Mouse (Mus musculus) heart, postnatal 36 days (tissue): ENCODE data around the gene Zbtb9. TPM values are rescaled to one million over a fixed set of nuclear protein-coding genes. Genes with fewer than 3 reads are reported as not detected.

Experiments used
- DNase-seq, 2 experiments: peaks; one replicate each; pipeline ENCODE4 v3.0.0; 2021 to 2022
- intact Hi-C: fragments of 180-260 bp; cut with DNase I; formaldehyde crosslinking; loops from one replicate; pipeline ENCODE4 v1.15.1; 2025
- total RNA-seq, 2 experiments: library from RNA; stranded (reverse); gene quantifications; 2 replicates each; pipeline ENCODE4 v1.2.3; 2021

Zbtb9 gene
- total RNA-seq, 2 experiments from 2014 or later: 2.1 to 2.6 TPM

GRCm38 (mm10) chr17:26946567-26946966 lies 26.4 kb upstream of the Zbtb9 start:
- peak; percentile 76 to 80 for DNase-seq
- intact Hi-C loops: loop anchor here (2.0 kb wide), 1 partner anchor 30 kb away; the partner anchor contains the start of gene Kifc5b

GRCm38 (mm10) chr17:26947231-26948100 lies 25.5 kb upstream of the Zbtb9 start:
- DNase-seq: no peak
- intact Hi-C loops: loop anchor here (2.0 kb wide), 1 partner anchor 31 kb away; the partner anchor contains the start of gene Kifc5b

- intact Hi-C loops: no loop called here
- DNase-seq: peak; percentile 57 to 68
Measured at GRCm38 (mm10) chr17:26948316-26949050, 24.5 kb upstream of the Zbtb9 start.

DNA sequence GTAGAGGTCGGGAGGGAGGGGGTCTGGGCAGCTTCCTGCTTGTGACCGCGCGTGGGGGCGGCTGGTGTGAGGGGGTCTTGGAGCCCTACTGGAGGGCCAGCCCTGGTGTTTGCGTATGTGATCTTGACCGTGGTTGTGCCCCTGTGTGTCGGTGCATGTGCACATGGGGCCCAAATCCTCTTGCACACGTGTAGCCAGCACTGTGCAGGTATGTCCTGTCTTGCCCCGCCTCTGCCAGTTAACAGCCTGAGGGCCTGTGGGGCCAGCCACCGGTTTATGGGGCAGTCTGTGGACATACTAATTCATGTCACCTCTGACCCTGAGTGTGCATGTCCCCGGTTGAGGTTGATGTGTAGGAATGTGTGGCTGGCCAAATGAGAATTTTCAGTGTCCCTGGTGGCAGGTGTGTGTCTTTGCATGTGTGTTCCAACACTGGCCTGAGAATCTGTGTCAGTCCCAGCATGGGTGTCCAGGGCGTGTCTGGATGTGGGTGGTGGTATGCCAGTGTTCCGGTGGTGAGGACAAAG lies 23.9 kb upstream of the Zbtb9 start:
- intact Hi-C loops: no loop called here
- DNase-seq: no peak

GRCm38 (mm10) chr17:26949866-26950265 lies 23.1 kb upstream of the Zbtb9 start:
- no peak for DNase-seq
- intact Hi-C loops: no loop called here

- DNase-seq: no peak
- intact Hi-C loops: no loop called here
Measured at GRCm38 (mm10) chr17:26950560-26951288, 22.2 kb upstream of the Zbtb9 start.

DNA sequence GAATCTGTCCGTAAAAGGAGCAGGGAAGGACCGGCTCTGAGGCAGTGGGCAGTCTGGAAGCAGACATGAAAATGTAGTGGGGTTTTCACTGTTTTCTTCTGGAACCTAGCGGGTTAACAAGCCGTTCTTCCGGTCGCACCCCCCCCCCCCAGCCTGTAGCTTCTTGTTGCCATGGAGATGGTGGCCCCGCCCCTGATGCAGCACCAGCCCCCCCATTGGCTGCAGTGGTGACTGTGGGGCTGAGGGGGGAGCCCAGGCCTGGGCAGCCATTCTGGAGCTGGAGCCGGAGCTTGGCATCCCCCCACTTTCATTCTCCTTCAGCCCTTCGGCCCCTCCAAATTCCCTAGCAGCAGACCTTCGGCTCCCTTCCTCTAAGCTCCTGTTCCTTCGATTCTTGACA lies 21.6 kb upstream of the Zbtb9 start:
- peak; percentile 61 to 71 for DNase-seq
- intact Hi-C loops: no loop called here

DNA sequence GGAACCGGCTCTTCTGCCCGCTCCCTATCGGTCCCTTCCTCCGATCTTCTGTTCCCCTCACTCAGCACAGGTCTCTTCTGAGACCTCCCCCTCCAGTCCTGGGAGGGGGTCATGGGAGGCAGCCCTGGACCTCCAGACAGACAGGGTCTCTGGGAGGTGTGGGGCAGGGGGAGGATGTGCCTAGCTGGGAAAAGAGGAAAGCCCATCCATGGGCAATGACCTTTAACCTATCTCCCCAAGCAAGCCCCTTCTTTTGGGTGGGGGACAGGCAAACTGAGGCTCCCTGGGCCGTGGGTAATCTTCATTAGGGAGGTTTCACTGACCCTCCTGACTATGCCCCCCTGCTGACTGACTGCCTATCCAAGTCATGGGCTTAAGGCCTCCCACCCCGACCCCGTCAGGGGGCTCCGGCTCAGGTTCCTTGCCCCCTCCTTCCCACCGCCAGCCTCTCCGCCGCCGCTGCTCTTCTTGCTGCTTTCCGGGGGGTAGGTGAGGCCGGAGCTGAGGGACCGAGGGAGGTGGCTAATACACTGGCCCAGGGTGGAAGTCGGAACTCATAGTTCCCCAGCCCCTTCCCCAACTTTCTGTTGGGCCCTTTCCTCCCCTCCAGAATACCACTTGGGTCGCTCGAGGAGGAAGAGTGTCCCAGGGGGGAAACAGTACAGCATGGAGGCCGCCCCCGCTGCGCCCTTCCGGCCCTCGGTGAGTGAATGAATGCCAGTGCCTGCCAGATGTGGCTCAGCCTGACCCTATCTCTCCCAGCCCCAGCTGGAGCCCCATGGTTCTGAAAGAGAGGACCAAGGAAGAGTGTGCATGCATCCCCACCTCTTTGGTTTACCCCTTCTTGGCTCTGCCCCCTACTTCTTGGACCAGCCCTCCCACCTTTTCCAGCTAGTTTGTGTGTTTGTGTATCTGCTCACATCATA lies 20.8 kb upstream of the Zbtb9 start:
- DNase-seq: no peak
- intact Hi-C loops: no loop called here

DNA sequence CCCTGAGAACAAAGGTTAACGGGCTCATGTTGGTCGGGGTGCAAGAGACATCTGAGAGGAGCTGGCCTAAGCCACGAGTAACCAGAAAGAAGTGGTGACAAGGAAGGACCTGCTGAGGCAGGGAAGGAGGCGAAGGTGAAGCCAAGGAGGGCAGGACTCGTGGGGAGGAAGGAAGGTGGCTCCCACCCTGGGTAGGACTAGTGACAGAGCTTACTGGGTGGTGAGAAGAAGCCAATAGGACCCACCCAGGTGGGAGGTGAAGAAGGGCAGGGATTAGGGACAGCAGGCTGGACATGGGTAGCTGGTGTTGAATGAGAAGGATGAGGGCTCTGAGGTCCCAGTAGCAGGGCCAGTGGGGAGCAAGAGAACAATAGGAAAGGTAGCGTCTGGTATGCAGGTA lies 19.8 kb upstream of the Zbtb9 start:
- DNase-seq: no peak
- intact Hi-C loops: no loop called here

- DNase-seq: no peak
- intact Hi-C loops: no loop called here
Measured at GRCm38 (mm10) chr17:26953726-26954125, 19.2 kb upstream of the Zbtb9 start.

- intact Hi-C loops: no loop called here
- DNase-seq: no peak
Measured at GRCm38 (mm10) chr17:26956309-26956708, 16.7 kb upstream of the Zbtb9 start.

DNA sequence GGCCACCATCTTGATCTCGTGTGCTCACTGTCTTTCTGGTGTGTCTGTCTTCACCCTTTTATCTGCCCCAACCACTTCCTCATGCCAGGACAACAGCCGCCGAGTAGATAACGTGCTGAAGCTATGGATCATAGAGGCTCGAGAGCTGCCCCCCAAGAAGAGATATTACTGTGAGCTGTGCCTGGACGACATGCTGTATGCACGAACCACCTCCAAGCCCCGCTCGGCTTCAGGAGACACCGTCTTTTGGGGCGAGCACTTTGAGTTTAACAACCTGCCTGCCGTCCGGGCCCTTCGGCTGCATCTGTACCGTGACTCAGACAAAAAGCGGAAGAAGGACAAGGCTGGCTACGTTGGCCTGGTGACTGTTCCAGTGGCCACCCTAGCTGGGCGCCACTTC lies 16.1 kb upstream of the Zbtb9 start:
- DNase-seq: no peak
- intact Hi-C loops: no loop called here

DNA sequence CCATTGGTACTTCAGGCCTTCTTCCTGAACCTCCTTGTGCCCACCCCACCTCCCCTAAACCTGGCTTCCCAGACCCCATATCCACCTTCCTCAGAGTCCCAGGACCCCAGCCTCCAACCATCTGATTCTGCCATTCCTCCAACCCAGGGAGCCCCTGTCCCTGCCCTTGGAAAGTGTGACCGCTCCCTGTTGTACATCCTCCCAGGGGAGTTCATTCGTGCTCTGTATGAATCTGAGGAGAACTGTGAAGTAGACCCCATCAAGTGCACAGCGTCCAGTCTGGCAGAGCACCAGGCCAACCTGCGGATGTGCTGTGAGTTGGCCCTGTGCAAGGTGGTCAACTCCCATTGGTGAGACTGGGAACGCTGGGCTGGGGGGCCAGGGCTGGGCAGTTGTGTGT lies 15.1 kb upstream of the Zbtb9 start:
- intact Hi-C loops: no loop called here
- no peak for DNase-seq

GRCm38 (mm10) chr17:26958880-26959279 lies 14.1 kb upstream of the Zbtb9 start:
- DNase-seq: no peak
- intact Hi-C loops: no loop called here

- DNase-seq: no peak
- intact Hi-C loops: no loop called here
Measured at GRCm38 (mm10) chr17:26959815-26960214, 13.2 kb upstream of the Zbtb9 start.

DNA sequence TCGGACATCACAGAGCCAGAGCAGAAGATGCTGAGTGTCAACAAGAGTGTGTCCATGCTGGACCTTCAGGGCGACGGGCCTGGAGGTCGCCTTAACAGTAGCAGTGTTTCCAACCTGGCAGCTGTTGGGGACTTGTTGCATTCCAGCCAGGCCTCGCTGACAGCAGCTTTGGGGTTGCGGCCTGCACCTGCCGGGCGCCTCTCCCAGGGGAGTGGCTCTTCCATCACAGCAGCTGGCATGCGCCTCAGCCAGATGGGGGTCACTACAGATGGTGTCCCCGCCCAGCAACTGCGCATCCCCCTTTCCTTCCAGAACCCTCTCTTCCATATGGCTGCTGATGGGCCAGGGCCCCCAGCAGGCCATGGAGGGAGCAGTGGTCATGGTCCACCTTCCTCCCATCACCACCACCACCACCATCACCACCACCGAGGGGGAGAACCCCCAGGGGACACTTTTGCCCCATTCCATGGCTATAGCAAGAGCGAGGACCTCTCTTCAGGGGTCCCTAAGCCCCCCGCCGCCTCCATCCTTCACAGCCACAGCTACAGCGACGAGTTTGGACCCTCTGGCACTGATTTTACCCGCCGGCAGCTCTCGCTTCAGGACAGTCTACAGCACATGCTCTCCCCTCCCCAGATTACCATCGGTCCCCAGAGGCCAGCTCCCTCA lies 11.3 kb upstream of the Zbtb9 start:
- intact Hi-C loops: no loop called here
- DNase-seq: no peak

DNA sequence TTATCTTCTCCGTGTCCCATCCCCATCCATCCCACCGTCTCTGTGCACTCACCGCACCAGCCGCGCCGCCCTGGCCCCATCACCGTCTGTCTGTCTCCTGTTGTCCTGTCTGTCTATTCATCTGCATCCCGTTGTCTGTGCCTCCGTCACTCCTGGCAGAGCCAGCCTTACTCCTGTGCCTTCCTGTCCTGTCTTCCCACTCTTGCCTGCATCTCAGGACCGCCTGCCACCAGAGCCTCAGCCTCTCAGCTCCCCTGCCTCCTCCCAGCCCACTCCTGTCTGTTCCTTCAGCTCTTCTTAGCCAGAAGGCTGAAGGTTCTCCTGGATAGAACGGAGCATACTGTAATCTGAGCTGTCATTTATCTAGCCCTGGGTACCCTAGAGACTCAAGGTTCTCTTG lies 6.0 kb upstream of the Zbtb9 start:
- no peak for DNase-seq
- intact Hi-C loops: no loop called here

DNA sequence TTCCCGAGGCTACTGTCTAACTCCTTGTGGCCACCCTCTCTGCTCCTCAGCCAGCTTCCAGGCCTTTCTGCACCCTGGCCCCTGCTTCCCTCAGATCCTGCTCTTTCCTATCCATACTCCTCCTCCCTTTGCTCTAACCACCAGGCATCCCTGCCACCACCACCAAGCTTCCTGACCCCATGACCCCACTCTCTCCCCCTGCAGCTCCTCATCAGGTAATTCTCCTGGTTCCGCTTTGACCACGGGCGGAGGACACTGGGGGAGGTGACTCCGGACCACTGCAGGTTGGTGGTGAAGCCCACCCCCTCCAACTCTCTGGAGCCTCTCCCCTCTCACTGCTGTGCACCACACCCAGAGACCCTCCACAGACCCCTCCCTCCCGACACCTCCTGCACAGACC lies 5.5 kb upstream of the Zbtb9 start:
- intact Hi-C loops: no loop called here
- no peak for DNase-seq

GRCm38 (mm10) chr17:26968200-26968611 lies 4.8 kb upstream of the Zbtb9 start:
- no peak for DNase-seq
- intact Hi-C loops: no loop called here
